Mouse (Mus musculus) limb, embryonic 11.5 days (tissue): ENCODE results near the gene 4921517D22Rik. TPM values are rescaled to one million over a fixed set of nuclear protein-coding genes. Genes with fewer than 3 reads are reported as not detected.
A peak's percentile ranks its signal among the peaks of the same experiment; 100 is the strongest.

Source experiments
- ATAC-seq: fragments of 200-750 bp; cut with Nextera tagmentation; 2 replicates; pipeline ENCODE4 v1.8.0; 2017; ENCODE audit warnings: low read depth; ENCODE audit not compliant: insufficient number of reproducible peaks, low FRiP score, low TSS enrichment
- DNase-seq: peaks from one replicate; pipeline ENCODE4 v3.0.0-alpha.2; 2015; ENCODE audit warnings: low spot score
- H3K27ac ChIP-seq: fragments of 300-500 bp; sonication (generic); replicated peaks from 2 replicates; pipeline ENCODE4 v1.5.1; 2014; ENCODE audit warnings: low read depth, mild to moderate bottlenecking, low read length
- H3K27me3 ChIP-seq: fragments of 300-500 bp; sonication (generic); 2 replicates; pipeline ENCODE4 v1.6.1; 2014; ENCODE audit warnings: mild to moderate bottlenecking, low read length, mixed read lengths; ENCODE audit not compliant: control insufficient read depth, insufficient read depth
- H3K36me3 ChIP-seq: fragments of 300-500 bp; sonication (generic); 2 replicates; pipeline ENCODE4 v1.6.1; 2014; ENCODE audit warnings: mild to moderate bottlenecking, low read length, moderate library complexity, mixed read lengths; ENCODE audit not compliant: control insufficient read depth, insufficient read depth
- H3K4me1 ChIP-seq: fragments of 300-500 bp; sonication (generic); 2 replicates; pipeline ENCODE4 v1.6.1; 2014; ENCODE audit warnings: low read length, mixed read lengths; ENCODE audit not compliant: control insufficient read depth, insufficient read depth
- H3K4me2 ChIP-seq: fragments of 300-500 bp; sonication (generic); 2 replicates; pipeline ENCODE4 v1.6.1; 2014; ENCODE audit warnings: low read depth, mild to moderate bottlenecking, moderate library complexity; ENCODE audit not compliant: severe bottlenecking
- H3K4me3 ChIP-seq: fragments of 300-500 bp; sonication (generic); 2 replicates; pipeline ENCODE4 v1.5.1; 2014; ENCODE audit warnings: low read depth, low read length
- H3K9ac ChIP-seq: fragments of 300-500 bp; sonication (generic); 2 replicates; pipeline ENCODE4 v1.6.1; 2014; ENCODE audit warnings: mild to moderate bottlenecking, low read length
- H3K9me3 ChIP-seq: fragments of 300-500 bp; sonication (generic); 2 replicates; pipeline ENCODE4 v1.6.1; 2016; ENCODE audit warnings: low read length; ENCODE audit not compliant: control insufficient read depth
- WGBS: fragments of 180-500 bp; shearing (Covaris S2); extraction: QIAGEN DNeasy Blood & Tissue Kit; methylation state at CpG from one replicate; pipeline ENCODE4 v1.1.7; 2014; 5-methylcytosine and 5-hydroxymethylcytosine counted together
- polyA plus RNA-seq: library from polyadenylated mRNA; unstranded; fragments of >200 nt; fragmentation: Nextera tagmentation; extraction: Ambion mirVana; gene quantifications from 2 replicates; pipeline ENCODE4 v1.2.1, GENCODE M21; 2014

The 4921517D22Rik gene
- polyA plus RNA-seq, 1 experiment from 2014 or later, result not detected

DNA sequence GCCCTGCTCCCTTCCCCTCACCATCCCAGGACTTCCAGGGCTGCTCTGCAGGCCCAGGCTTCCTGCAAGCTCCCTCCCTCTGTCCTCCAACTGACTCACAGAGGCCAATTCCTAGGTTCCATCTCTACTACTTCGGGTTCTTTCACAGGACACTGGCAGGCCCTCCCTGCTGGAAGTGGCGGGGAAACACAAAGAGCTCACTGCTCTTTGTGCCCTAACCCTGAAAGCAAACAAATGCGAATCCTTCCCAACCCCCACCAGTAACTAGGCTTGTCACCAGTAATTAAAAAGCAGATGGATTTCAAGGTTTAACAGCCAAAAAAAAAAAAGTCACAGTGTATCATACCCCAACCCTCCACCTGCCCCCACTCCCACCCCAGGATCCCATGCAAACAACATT is 19.7 kb downstream of the 4921517D22Rik start:
- WGBS, result 4% methylated on average over 3 of the region's 3 CpGs
- no peak for ATAC-seq

DNA sequence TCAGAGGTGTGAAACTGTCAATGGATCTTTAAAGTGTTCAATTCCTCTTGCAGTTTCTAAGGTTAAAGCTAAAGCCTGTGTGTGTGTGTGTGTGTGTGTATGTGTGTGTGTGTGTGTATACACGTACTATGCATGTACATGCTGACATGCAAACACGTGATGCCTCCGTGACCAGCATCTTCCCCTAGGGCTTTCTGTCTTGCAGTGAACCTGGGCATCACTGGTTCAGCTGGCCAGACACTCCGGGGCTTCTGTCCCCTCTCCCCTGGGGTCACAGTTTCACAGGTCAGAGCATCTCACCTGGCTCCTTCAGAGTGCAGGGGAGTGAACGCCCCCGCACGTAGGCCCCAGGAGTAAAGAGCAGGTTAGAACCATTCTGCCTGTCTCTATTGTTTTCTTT is 20.3 kb downstream of the 4921517D22Rik start:
- ATAC-seq, result no peak
- peaks cover 6% of the 10 kb centered on the region for H3K4me1 ChIP-seq
- no peak overlapping the region for H3K27ac ChIP-seq
- H3K9me3 ChIP-seq, result no peaks in the 10 kb centered on the region
- H3K4me2 ChIP-seq, result peak overlapping the region; percentile 16; the same call in 1 of the 2 replicates
- H3K36me3 ChIP-seq, result peaks cover 2% of the 10 kb centered on the region; the same call in 1 of the 2 replicates
- WGBS, result 47% methylated on average over 7 of the region's 7 CpGs
- no peaks in the 10 kb centered on the region for H3K27me3 ChIP-seq
- no peak overlapping the region for H3K4me3 ChIP-seq
- no peak overlapping the region for H3K9ac ChIP-seq
- no peak for DNase-seq

More for the DNA sequence above, 19.7 kb downstream of the 4921517D22Rik start:
- Histone ChIP-seq H3K9me3 (no peaks in the 10 kb centered on the region), H3K4me2 (peak overlapping the region; percentile 80), H3K4me3 (peak overlapping the region; percentile 75), H3K36me3 (peaks cover 2% of the 10 kb centered on the region; the same call in 1 of the 2 replicates), H3K4me1 (peaks cover 6% of the 10 kb centered on the region), H3K27me3 (no peaks in the 10 kb centered on the region), H3K9ac (peak overlapping the region; percentile 82), H3K27ac (no peak overlapping the region)
- DNase-seq, result peak; percentile 57

DNA sequence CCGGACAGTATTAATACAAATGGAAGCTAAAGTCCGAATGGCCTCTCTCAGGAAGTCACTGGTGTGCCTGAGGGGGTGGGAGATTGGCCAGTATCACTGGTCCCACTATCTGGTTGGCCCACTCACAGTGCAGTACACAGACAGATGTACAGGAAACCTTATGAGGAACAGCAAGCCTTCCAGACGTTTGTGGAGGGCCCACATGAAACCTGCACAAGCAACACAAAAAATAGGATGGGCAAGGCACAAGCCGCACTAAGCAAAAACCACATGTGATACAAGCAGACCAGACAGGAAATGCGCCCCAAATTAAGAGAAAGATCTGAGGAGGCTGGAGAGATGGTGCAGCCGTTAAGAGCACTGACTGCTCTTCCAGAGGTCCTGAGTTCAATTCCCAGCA is 21.7 kb downstream of the 4921517D22Rik start:
- no peaks in the 10 kb centered on the region for H3K27me3 ChIP-seq
- H3K27ac ChIP-seq, result no peak overlapping the region
- H3K36me3 ChIP-seq, result peaks cover 2% of the 10 kb centered on the region; the same call in 1 of the 2 replicates
- no peak for DNase-seq
- H3K9me3 ChIP-seq, result no peaks in the 10 kb centered on the region
- ATAC-seq, result no peak
- peaks cover 6% of the 10 kb centered on the region for H3K4me1 ChIP-seq
- H3K9ac ChIP-seq, result no peak overlapping the region
- H3K4me3 ChIP-seq, result no peak overlapping the region
- WGBS, result 71% methylated on average over 6 of the region's 6 CpGs
- H3K4me2 ChIP-seq, result no peak overlapping the region

DNA sequence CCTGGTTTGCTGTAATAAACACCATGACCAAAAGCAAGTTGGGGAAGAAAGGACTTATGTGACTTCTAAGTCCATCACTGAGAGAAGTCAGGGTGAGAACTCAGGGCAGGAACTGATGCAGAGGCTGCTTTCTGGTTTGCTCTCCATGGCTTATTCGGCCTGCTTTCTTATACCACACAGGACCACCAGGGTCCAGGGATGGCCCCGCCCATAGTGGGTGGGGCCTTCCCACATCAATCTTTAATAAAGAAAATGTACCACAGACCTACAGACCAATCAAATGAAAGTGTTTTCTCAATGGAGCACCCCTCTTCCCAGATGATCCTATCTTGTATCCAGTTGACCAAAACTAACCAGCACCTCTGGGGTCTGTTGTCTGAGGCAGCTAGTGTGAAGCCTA is 22.4 kb downstream of the 4921517D22Rik start:
- H3K27ac ChIP-seq, result no peak overlapping the region
- H3K36me3 ChIP-seq, result peaks cover 2% of the 10 kb centered on the region; the same call in 1 of the 2 replicates
- H3K9ac ChIP-seq, result no peak overlapping the region
- no peak overlapping the region for H3K4me2 ChIP-seq
- DNase-seq (no peak), ATAC-seq (no peak)
- whole genome bisulfite sequencing, result 61% methylated on average over 2 of the region's 2 CpGs
- no peaks in the 10 kb centered on the region for H3K9me3 ChIP-seq
- H3K4me1 ChIP-seq, result peaks cover 6% of the 10 kb centered on the region
- H3K27me3 ChIP-seq, result no peaks in the 10 kb centered on the region
- no peak overlapping the region for H3K4me3 ChIP-seq

DNA sequence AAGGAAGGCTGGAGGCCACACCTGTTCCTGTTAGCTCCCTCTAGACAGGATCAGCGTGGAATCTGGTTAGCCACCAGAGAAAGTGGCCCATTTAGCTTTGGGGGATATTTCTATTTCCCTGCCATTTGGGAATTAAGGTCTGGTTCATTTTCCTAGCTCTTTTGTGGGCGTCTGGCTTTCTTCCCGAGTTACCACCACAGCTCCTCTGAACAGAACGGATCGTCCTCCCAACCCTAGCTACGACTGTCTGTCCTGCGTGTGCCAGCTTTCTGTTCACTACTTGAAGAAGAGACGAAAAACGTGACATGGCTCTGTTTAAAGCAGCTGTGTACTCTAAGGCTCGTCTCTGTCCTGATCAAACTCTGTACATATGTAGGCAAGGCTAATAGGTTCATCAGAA is 24.0 kb downstream of the 4921517D22Rik start:
- 89% methylated on average over 10 of the region's 10 CpGs for WGBS
- no peak for DNase-seq
- Histone ChIP-seq H3K27me3 (no peaks in the 10 kb centered on the region), H3K4me2 (no peak overlapping the region), H3K27ac (no peak overlapping the region), H3K4me3 (no peak overlapping the region), H3K36me3 (peaks cover 6% of the 10 kb centered on the region; the same call in 1 of the 2 replicates), H3K4me1 (peaks cover 6% of the 10 kb centered on the region), H3K9ac (no peak overlapping the region), H3K9me3 (no peaks in the 10 kb centered on the region)
- no peak for ATAC-seq

DNA sequence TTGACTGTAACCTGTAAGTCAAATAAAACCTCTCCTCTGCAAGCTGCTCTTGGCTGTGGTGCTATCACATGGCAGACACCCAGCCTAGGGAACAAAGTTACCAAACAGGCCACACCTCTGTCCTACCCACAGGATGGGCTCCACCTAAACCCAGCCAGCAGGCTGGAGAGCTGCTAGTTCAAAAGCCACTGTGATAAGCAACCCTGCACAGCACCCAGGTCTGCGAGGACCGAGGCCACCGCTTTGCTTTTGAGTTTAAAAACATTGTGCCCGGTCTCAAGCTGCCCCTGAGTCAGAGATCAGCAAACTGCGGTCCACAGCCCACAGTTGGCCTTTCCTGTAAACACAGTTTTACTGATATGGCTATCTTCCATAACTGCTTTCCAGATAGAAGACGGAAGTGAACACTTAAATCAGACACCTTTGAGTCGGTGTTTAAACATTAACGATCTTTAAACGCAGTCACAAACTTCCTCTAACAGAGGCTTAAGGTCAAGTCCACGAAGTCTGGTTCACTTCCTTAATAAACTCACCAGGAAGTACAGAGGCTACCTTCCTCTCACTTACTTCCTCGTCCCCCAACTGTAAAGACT is 25.3 kb downstream of the 4921517D22Rik start:
- Histone ChIP-seq H3K9ac (no peak overlapping the region), H3K27ac (no peak overlapping the region), H3K4me3 (no peak overlapping the region), H3K9me3 (no peaks in the 10 kb centered on the region), H3K36me3 (peaks cover 15% of the 10 kb centered on the region; the same call in 1 of the 2 replicates), H3K4me1 (peaks cover 4% of the 10 kb centered on the region), H3K4me2 (no peak overlapping the region), H3K27me3 (no peaks in the 10 kb centered on the region)
- no peak for ATAC-seq
- WGBS, result 58% methylated on average over 11 of the region's 11 CpGs
- no peak for DNase-seq

DNA sequence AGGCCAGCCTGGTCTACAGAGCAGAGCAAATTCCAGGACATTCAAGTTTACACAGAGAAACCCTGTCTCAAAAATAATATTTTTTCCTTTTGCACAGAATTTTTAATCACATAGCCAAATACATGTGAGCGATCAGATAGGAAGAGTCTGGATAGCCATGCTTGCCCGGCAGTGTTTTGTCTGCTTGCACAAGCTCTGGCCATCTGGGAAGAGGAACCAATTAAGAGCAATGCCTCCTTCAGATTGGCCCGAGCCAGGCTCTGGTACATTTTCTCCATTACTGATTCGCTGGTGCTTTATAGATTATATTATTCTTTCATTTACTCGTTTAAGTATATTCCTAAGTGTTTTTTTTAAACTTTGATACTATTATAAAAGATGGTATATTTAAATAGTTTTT is 26.1 kb downstream of the 4921517D22Rik start:
- Histone ChIP-seq H3K9ac (no peak overlapping the region), H3K4me2 (no peak overlapping the region), H3K27ac (no peak overlapping the region), H3K36me3 (peaks cover 19% of the 10 kb centered on the region), H3K27me3 (no peaks in the 10 kb centered on the region), H3K4me1 (no peaks in the 10 kb centered on the region), H3K9me3 (no peaks in the 10 kb centered on the region), H3K4me3 (no peak overlapping the region)
- 90% methylated on average over 5 of the region's 5 CpGs for WGBS
- no peak for DNase-seq
- ATAC-seq, result no peak

DNA sequence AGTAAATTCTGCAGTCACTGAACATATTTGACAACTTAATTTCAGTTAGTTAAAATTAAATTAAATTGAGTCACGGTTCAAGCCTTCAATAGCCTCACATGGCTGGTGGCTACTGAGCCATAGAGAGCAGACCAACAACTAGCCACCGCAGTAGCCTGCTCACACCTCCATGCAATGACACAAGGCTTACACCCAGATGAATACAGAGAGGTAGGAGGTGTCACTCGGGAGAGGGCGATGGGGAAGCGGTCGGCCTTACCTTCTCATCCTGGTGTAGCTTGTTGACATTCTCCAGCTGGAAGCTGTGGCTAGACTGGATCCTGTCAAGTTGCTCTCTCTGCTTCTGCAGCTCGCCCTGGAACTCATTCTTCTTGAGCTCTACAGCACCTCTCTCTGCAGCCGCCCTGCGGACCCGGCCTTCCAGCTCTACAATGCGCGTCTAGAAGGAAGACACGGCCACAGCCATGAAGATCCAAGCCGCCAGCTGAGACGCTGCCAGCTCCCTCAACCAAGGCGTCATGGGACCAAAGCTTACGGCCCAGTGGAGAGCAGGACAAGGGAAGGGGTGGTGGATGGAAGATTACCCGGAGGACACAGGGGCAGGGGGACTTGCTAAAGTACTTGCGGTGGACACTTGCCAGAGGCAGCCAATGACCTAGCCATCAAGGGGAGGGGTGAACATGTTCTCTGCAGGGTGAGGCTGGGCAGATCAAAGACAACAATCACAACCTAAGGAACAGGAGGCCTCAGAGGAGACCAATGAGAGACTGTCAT is 29.8 kb downstream of the 4921517D22Rik start:
- Histone ChIP-seq H3K4me3 (no peak overlapping the region), H3K27ac (no peak overlapping the region), H3K36me3 (peaks cover 23% of the 10 kb centered on the region), H3K27me3 (no peaks in the 10 kb centered on the region), H3K9ac (no peak overlapping the region), H3K4me2 (no peak overlapping the region), H3K4me1 (no peaks in the 10 kb centered on the region), H3K9me3 (no peaks in the 10 kb centered on the region)
- 94% methylated on average over 19 of the region's 19 CpGs for WGBS
- no peak for DNase-seq
- no peak for ATAC-seq
